Mouse (Mus musculus): ENCODE measurements at regions not wholly inside any gene's neighbourhood (a gene's known extent, or its start where the extent isn't known, plus 50 kb on each side); places are given as distances from the start of the nearest gene placed in this dataset.
"Not testable (repeated sequence)": the region's sequence is repeated elsewhere in the genome, so short reads cannot be mapped to it uniquely, and the experiment has no call there.

- no peak overlapping the region for H3K4me2 ChIP-seq
- H3K9ac ChIP-seq, result no peak overlapping the region
- no peak overlapping the region for H3K4me3 ChIP-seq
- no peak for ATAC-seq (ENCODE audit: low FRiP score)
- 72% methylated on average over 11 of the region's 11 CpGs for WGBS
- H3K27ac ChIP-seq, result no peak overlapping the region
- 0 out of 2 replicates have a peak, but pooled peaks cover 4% of the 10 kb centered on the region for H3K4me1 ChIP-seq (replicated peaks)
- no peaks in the 10 kb centered on the region for H3K9me3 ChIP-seq
- H3K27me3 ChIP-seq, result no peaks in the 10 kb centered on the region
- H3K36me3 ChIP-seq, result no peaks in the 10 kb centered on the region
Measured at GRCm38 (mm10) chr13:31050160-31050788, 76.3 kb downstream of the Gm5447 start.

GRCm38 (mm10) chr13:31051586-31051985, 77.6 kb downstream of the Gm5447 start:
- not testable (repeated sequence) for H3K4me1 ChIP-seq (replicated peaks); H3K9ac ChIP-seq; H3K9me3 ChIP-seq; H3K27me3 ChIP-seq; H3K27ac ChIP-seq; H3K4me2 ChIP-seq; H3K4me3 ChIP-seq; H3K36me3 ChIP-seq; ATAC-seq (ENCODE audit: low FRiP score)
- WGBS, result 88% methylated on average over 1 of the region's 6 CpGs

- WGBS, result 93% methylated on average over 8 of the region's 8 CpGs
- Histone ChIP-seq H3K9ac (no peak overlapping the region), H3K36me3 (no peaks in the 10 kb centered on the region), H3K4me2 (no peak overlapping the region), H3K9me3 (no peaks in the 10 kb centered on the region), H3K27ac (no peak overlapping the region), H3K27me3 (no peaks in the 10 kb centered on the region), H3K4me1 (replicated peaks) (no peaks in the 10 kb centered on the region), H3K4me3 (no peak overlapping the region)
- no peak for ATAC-seq (ENCODE audit: low FRiP score)
Measured at GRCm38 (mm10) chr13:31054356-31054755, 80.4 kb downstream of the Gm5447 start.

GRCm38 (mm10) chr13:31055376-31056083, 81.5 kb downstream of the Gm5447 start:
- no peak for ATAC-seq (ENCODE audit: low FRiP score)
- H3K9ac ChIP-seq, result no peak overlapping the region
- no peak overlapping the region for H3K4me2 ChIP-seq
- H3K27ac ChIP-seq, result no peak overlapping the region
- WGBS, result 79% methylated on average over 5 of the region's 5 CpGs
- no peaks in the 10 kb centered on the region for H3K36me3 ChIP-seq
- H3K27me3 ChIP-seq, result no peaks in the 10 kb centered on the region
- no peaks in the 10 kb centered on the region for H3K4me1 ChIP-seq (replicated peaks)
- no peaks in the 10 kb centered on the region for H3K9me3 ChIP-seq
- H3K4me3 ChIP-seq, result no peak overlapping the region

GRCm38 (mm10) chr13:31056154-31056871, 82.3 kb downstream of the Gm5447 start:
- 90% methylated on average over 12 of the region's 12 CpGs for WGBS
- Histone ChIP-seq H3K4me1 (replicated peaks) (no peaks in the 10 kb centered on the region), H3K36me3 (no peaks in the 10 kb centered on the region), H3K27ac (no peak overlapping the region), H3K9ac (no peak overlapping the region), H3K9me3 (no peaks in the 10 kb centered on the region), H3K4me2 (no peak overlapping the region), H3K27me3 (no peaks in the 10 kb centered on the region), H3K4me3 (no peak overlapping the region)
- ATAC-seq (ENCODE audit: low FRiP score), result no peak

DNA sequence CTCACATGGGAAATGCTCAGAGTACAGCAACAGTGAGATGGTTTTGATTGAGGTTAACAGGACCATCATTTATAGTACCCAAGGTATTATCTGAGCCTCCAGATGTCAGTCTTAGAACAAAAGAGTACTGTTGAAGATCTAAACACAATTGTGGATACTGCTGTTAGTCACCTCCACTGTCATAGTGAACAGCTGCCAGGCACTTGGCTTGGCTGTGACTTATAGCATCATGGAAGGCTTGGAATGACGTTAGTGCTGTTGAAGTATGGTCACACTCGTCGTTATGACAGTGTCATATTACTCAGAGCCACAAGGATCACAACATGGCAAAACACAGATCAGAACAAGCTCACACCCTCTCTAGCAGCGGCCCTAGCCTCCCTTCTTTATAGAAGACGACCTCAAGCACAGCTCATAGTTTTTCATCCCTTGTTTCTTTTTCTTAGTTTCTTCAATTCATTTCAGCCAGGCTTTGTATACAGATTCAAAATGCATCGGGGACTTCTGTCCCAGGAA, 87.0 kb downstream of the Gm5447 start:
- Histone ChIP-seq H3K4me3 (no peak overlapping the region), H3K27ac (no peak overlapping the region), H3K9ac (no peak overlapping the region), H3K27me3 (no peaks in the 10 kb centered on the region), H3K4me1 (replicated peaks) (no peaks in the 10 kb centered on the region), H3K9me3 (no peaks in the 10 kb centered on the region), H3K36me3 (no peaks in the 10 kb centered on the region), H3K4me2 (no peak overlapping the region)
- ATAC-seq (ENCODE audit: low FRiP score), result no peak
- WGBS, result 80% methylated on average over 6 of the region's 6 CpGs

DNA sequence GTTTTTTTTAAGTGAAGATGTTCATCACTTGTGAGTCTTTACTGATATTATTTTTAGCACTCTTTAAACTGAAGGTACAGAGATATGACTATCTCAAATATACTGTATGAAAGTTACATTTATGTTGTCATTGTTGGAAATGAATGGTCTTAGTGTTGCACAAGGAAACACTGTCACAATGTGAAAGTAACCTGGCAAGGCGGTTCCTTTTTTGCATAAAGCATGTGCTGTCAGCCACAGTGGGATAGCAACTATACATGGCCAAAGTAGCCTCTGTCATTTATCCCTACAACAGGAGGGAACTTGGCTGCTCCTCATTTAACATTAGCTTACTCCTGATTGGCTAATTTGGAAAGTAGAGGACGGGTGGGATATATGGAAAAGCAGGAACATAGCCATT, 94.3 kb downstream of the Gm5447 start:
- Histone ChIP-seq H3K4me1 (replicated peaks) (no peaks in the 10 kb centered on the region), H3K27me3 (no peaks in the 10 kb centered on the region), H3K4me2 (no peak overlapping the region), H3K9me3 (no peaks in the 10 kb centered on the region), H3K4me3 (no peak overlapping the region), H3K36me3 (no peaks in the 10 kb centered on the region), H3K27ac (no peak overlapping the region), H3K9ac (no peak overlapping the region)
- ATAC-seq (ENCODE audit: low FRiP score), result no peak
- 82% methylated on average over 2 of the region's 2 CpGs for WGBS

DNA sequence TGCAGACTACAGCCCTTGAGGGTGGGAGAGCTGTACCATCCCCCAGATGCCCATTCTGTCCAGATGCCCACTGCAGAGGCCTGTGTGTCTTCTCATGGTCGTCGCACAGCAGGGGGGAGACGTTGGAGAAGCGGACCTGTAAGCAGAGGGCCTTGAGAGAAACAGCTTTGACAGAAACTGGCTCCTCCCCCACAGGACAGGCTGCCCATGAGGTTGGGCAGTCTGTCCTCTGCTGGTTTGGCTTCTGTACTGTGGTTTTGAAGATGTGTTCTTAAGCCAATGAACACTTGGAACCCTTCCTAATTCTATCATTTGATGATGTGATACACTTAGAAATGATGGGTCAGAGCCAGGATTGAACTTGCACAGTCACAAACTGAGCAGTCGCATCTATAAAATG, 102.5 kb downstream of the Gm5447 start:
- Histone ChIP-seq H3K27me3 (peaks cover 31% of the 10 kb centered on the region), H3K9ac (no peak overlapping the region), H3K9me3 (no peaks in the 10 kb centered on the region), H3K4me2 (no peak overlapping the region), H3K4me1 (replicated peaks) (no peaks in the 10 kb centered on the region), H3K27ac (no peak overlapping the region), H3K36me3 (no peaks in the 10 kb centered on the region), H3K4me3 (no peak overlapping the region)
- no peak for ATAC-seq (ENCODE audit: low FRiP score)
- 50% methylated on average over 5 of the region's 5 CpGs for WGBS

DNA sequence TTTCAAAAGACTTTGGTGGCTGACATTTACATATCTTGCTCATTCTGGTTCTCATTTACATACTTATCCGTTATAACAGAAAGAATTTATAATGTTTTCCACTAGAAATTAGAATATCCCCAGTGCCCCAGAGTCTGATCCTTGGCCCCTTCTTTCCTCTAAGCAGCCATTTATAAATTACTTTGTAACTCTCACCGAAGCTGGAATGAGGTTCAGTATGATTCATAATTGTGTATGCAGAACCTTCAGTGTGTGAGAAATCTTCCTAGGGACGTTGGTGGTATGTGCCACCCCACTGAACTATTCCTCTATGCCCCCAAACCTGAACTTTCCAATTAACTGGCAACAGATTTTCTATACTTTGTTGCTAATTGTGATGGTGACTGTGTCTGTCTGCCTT, 104.7 kb downstream of the Gm5447 start:
- WGBS, result 70% methylated on average over 3 of the region's 3 CpGs
- no peak for ATAC-seq (ENCODE audit: low FRiP score)
- Histone ChIP-seq H3K4me2 (no peak overlapping the region), H3K27ac (no peak overlapping the region), H3K36me3 (no peaks in the 10 kb centered on the region), H3K27me3 (peaks cover 37% of the 10 kb centered on the region), H3K4me1 (replicated peaks) (no peaks in the 10 kb centered on the region), H3K4me3 (no peak overlapping the region), H3K9ac (no peak overlapping the region), H3K9me3 (no peaks in the 10 kb centered on the region)

GRCm38 (mm10) chr13:31080215-31080614, 106.2 kb downstream of the Gm5447 start:
- 49% methylated on average over 4 of the region's 4 CpGs for WGBS
- Histone ChIP-seq H3K36me3 (no peaks in the 10 kb centered on the region), H3K27ac (no peak overlapping the region), H3K9me3 (no peaks in the 10 kb centered on the region), H3K4me1 (replicated peaks) (no peaks in the 10 kb centered on the region), H3K9ac (no peak overlapping the region), H3K27me3 (peaks cover 47% of the 10 kb centered on the region), H3K4me2 (no peak overlapping the region), H3K4me3 (no peak overlapping the region)
- ATAC-seq (ENCODE audit: low FRiP score), result no peak

- Histone ChIP-seq H3K9ac (no peak overlapping the region), H3K27me3 (peaks cover 49% of the 10 kb centered on the region), H3K4me2 (no peak overlapping the region), H3K9me3 (no peaks in the 10 kb centered on the region), H3K4me1 (replicated peaks) (no peaks in the 10 kb centered on the region), H3K4me3 (no peak overlapping the region), H3K27ac (no peak overlapping the region), H3K36me3 (no peaks in the 10 kb centered on the region)
- ATAC-seq (ENCODE audit: low FRiP score), result no peak
- 39% methylated on average over 13 of the region's 13 CpGs for WGBS
Measured at GRCm38 (mm10) chr13:31082448-31083140, 108.6 kb downstream of the Gm5447 start.

GRCm38 (mm10) chr13:31101051-31101450, 127.0 kb downstream of the Gm5447 start:
- ATAC-seq (ENCODE audit: low FRiP score), result no peak
- Histone ChIP-seq H3K4me3 (no peak overlapping the region), H3K4me2 (no peak overlapping the region)

More at GRCm38 (mm10) chr13:31101051-31101450, 127.0 kb downstream of the Gm5447 start:
- Histone ChIP-seq H3K9ac (no peak overlapping the region), H3K27me3 (no peaks in the 10 kb centered on the region), H3K36me3 (no peaks in the 10 kb centered on the region), H3K9me3 (no peaks in the 10 kb centered on the region), H3K27ac (no peak overlapping the region), H3K4me1 (replicated peaks) (no peaks in the 10 kb centered on the region)
- WGBS, result 82% methylated on average over 2 of the region's 2 CpGs

Measured in hindbrain, embryonic 13.5 days (tissue).